Mouse (Mus musculus) macrophage (primary cell): ENCODE measurements around the gene Pard3. TPM values are rescaled to one million over a fixed set of nuclear protein-coding genes. Genes with fewer than 3 reads are reported as not detected.

Source experiments
- H3K27ac ChIP-seq: fragments of 350-480 bp; formaldehyde crosslinking; 2 replicates; pipeline ENCODE4 v1.9.0; 2021
- H3K36me3 ChIP-seq: fragments of 350-480 bp; formaldehyde crosslinking; 2 replicates; pipeline ENCODE4 v1.9.0; 2021; ENCODE audit errors: inconsistent target
- H3K4me3 ChIP-seq: fragments of 350-480 bp; formaldehyde crosslinking; 2 replicates; pipeline ENCODE4 v1.9.0; 2021; ENCODE audit errors: inconsistent target
- H3K79me2 ChIP-seq: fragments of 350-480 bp; formaldehyde crosslinking; 2 replicates; pipeline ENCODE4 v1.9.0; 2021; ENCODE audit errors: inconsistent target
- WGBS: methylation state at CpG from one replicate; pipeline ENCODE4 v1.1.7; 2026; ENCODE audit warnings: inconsistent platforms; ENCODE audit not compliant: missing documents; 5-methylcytosine and 5-hydroxymethylcytosine counted together
- polyA plus RNA-seq: library from polyadenylated mRNA; stranded (reverse); fragments of 250-400 nt; gene quantifications from 3 replicates; pipeline ENCODE4 v1.2.4, GENCODE M21; 2018; ENCODE audit warnings: inconsistent platforms

Pard3 gene
- polyA plus RNA-seq, 1 experiment from 2014 or later: not detected

GRCm38 (mm10) chr8:127609316-127609715, 545.6 kb downstream of the Pard3 start:
- Histone ChIP-seq H3K79me2 (no peaks in the 10 kb centered on the region), H3K4me3 (no peak overlapping the region), H3K36me3 (no peaks in the 10 kb centered on the region), H3K27ac (no peak overlapping the region)
- WGBS: 82% methylated on average over 10 of the region's 10 CpGs

- Histone ChIP-seq H3K79me2 (no peaks in the 10 kb centered on the region), H3K4me3 (no peak overlapping the region), H3K27ac (no peak overlapping the region), H3K36me3 (no peaks in the 10 kb centered on the region)
- WGBS: 98% methylated on average over 4 of the region's 4 CpGs
Observed at GRCm38 (mm10) chr8:127614206-127614605, 550.5 kb downstream of the Pard3 start.

DNA sequence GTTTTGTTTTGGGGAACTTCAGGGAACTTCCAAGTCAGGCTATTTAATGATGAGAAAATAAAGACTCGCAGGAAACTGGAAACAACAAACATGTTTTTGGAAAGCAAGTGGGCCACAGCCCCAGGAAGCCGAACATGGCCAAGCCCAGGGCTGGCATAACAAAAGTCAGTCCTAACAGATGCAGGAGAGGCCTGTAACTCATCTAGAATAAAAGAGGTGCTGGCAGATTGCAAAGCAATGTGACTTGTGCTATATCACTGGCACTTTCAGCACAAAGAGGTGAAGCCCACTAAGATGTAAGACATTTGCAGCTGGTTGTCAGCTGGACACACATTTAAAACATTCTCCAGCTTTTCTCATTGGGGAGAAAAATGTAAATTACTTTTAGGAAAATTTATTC, 553.0 kb downstream of the Pard3 start:
- Histone ChIP-seq H3K36me3 (no peaks in the 10 kb centered on the region), H3K79me2 (no peaks in the 10 kb centered on the region), H3K27ac (no peak overlapping the region), H3K4me3 (no peak overlapping the region)
- 86% methylated on average over 2 of the region's 2 CpGs for WGBS

GRCm38 (mm10) chr8:127622137-127622536, 558.4 kb downstream of the Pard3 start:
- Histone ChIP-seq H3K36me3 (no peaks in the 10 kb centered on the region), H3K4me3 (no peak overlapping the region), H3K79me2 (no peaks in the 10 kb centered on the region), H3K27ac (no peak overlapping the region)
- 85% methylated on average over 3 of the region's 3 CpGs for WGBS

GRCm38 (mm10) chr8:127638232-127639087, 574.8 kb downstream of the Pard3 start:
- H3K27ac ChIP-seq: no peak overlapping the region
- no peaks in the 10 kb centered on the region for H3K36me3 ChIP-seq
- 94% methylated on average over 9 of the region's 9 CpGs for WGBS
- no peak overlapping the region for H3K4me3 ChIP-seq
- H3K79me2 ChIP-seq: no peaks in the 10 kb centered on the region

DNA sequence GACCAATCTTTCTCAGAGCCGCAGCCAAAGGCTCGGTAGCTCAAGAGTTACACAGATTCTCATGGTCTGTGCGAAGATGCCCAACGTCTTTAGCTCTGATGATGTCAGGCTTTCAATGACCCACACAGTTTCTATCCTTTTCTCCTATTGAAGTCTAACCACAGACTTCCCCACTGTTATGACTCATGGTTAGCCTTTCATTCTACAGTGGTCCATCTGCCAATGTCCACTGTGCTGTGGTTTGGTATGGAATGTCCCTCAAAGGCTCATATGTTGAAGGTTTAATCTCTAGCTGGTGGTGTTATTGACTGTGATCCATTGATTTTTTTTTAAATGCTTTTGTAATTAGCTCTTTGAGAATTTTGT, 575.4 kb downstream of the Pard3 start:
- Histone ChIP-seq H3K27ac (no peak overlapping the region), H3K79me2 (no peaks in the 10 kb centered on the region), H3K36me3 (no peaks in the 10 kb centered on the region), H3K4me3 (no peak overlapping the region)
- 87% methylated on average over 4 of the region's 4 CpGs for WGBS

DNA sequence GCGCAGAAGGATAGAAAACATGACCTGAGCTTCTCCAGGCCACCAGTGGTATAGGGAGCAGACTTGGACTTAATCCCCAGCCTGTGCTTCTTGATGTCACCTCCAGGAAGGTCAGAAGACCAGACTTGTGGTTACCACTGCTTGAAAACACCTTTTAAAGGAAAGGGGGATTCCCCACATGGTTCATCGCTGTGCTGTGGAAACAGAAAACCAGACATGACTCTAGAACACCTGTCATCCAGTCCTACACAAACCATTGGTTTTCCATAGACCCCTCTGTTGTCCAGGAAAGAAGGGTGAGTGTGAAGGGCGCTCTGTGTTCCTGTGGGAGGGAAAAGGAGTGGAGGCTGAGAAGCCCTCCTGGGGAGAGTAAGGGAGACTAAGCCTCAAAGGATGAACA, 591.9 kb downstream of the Pard3 start:
- 81% methylated on average over 3 of the region's 3 CpGs for WGBS
- no peaks in the 10 kb centered on the region for H3K79me2 ChIP-seq
- H3K27ac ChIP-seq: no peak overlapping the region
- H3K36me3 ChIP-seq: no peaks in the 10 kb centered on the region
- H3K4me3 ChIP-seq: no peak overlapping the region

Other genes with a start within 250 kb of the Pard3 start
- 73.9 to 174 TPM (median 109 TPM) in 3 replicates for gene Tomm20, start 118.0 kb upstream of the Pard3 start, polyA plus RNA-seq
- 16.1 to 20.8 TPM (median 19.6 TPM) in 3 replicates for gene Rbm34, start 92.8 kb upstream of the Pard3 start, polyA plus RNA-seq